Mouse (Mus musculus) ES-Bruce4 (cell line): ENCODE measurements around the gene Wnt3a.

Source experiments
- CTCF ChIP-seq: IDR thresholded peaks from one replicate; pipeline ENCODE4 v1.8.1; 2011; ENCODE audit warnings: low read depth, low read length
- POLR2A ChIP-seq: IDR thresholded peaks from one replicate; pipeline ENCODE4 v1.8.1; 2011; ENCODE audit warnings: low read length; ENCODE audit not compliant: insufficient read depth

DNA sequence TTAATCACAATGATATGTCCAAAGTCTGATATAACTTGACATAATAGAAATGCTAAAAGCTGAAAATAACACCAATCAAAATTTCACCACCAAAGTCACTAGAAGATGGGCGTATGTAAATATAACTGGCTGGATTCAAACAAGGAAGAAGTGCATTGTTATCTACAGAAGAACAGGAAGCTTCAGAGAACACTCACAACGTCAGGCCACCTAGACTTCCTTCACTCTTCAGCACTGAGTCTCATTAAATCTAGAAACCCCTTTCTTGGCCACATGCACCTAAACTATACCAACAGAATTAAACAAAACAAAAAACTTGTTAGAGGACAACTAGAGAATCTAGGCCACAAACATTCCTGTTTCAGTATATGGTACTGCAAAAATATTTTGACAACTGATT is 66.1 kb downstream of the Wnt3a start:
- TF ChIP-seq CTCF = no peak
- no peak for TF ChIP-seq POLR2A
